Mouse (Mus musculus): ENCODE measurements at regions not wholly inside any gene's neighbourhood (a gene's known extent, or its start where the extent isn't known, plus 50 kb on each side); places are given as distances from the start of the nearest gene placed in this dataset.

- Histone ChIP-seq H3K4me3 (ENCODE audit: control insufficient read depth, low read depth, low read length) (no peak overlapping the region), H3K4me1 (ENCODE audit: control insufficient read depth, insufficient read depth, low read length) (peaks cover 4% of the 10 kb centered on the region; the same call in 1 of the 2 replicates), H3K36me3 (ENCODE audit: control insufficient read depth, insufficient read depth, low read length) (no peaks in the 10 kb centered on the region), H3K27me3 (ENCODE audit: control insufficient read depth, insufficient read depth, low read length) (no peaks in the 10 kb centered on the region), H3K27ac (ENCODE audit: control insufficient read depth, insufficient read depth, low read depth, low read length) (no peak overlapping the region)
- TF ChIP-seq POLR2A (IDR thresholded peaks at IDR 0.05; ENCODE audit: control insufficient read depth, low read depth, low read length) = no peak
- no peak for TF ChIP-seq CTCF (IDR thresholded peaks at IDR 0.05; ENCODE audit: control insufficient read depth, insufficient read depth, insufficient replicate concordance, low read depth, low read length)
Measured at GRCm38 (mm10) chr12:35317046-35317445, 217.8 kb downstream of the Ahr start.

DNA sequence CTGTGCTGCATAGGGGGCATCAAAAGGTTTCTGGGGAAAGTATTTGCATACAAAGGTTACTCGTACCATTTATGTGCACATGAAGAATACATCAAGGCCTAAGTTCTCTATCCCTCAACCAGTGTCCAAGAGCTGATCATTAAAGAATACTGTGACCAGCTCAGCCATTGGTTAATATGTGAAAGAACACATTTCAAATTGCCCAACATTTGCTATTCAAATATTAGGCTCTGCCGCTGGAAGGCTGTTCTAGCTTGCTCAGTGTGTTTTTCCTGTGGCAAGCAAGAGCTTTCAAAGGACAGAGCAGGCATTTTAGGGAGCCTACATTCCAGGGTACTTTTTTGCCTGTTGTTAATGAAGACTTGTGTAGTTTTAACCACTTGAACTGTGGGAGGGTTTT, 220.8 kb downstream of the Ahr start:
- no peak for TF ChIP-seq CTCF (IDR thresholded peaks at IDR 0.05; ENCODE audit: control insufficient read depth, insufficient read depth, insufficient replicate concordance, low read depth, low read length)
- no peak for TF ChIP-seq POLR2A (IDR thresholded peaks at IDR 0.05; ENCODE audit: control insufficient read depth, low read depth, low read length)
- Histone ChIP-seq H3K27me3 (ENCODE audit: control insufficient read depth, insufficient read depth, low read length) (no peaks in the 10 kb centered on the region), H3K4me3 (ENCODE audit: control insufficient read depth, low read depth, low read length) (no peak overlapping the region), H3K27ac (ENCODE audit: control insufficient read depth, insufficient read depth, low read depth, low read length) (no peak overlapping the region), H3K4me1 (ENCODE audit: control insufficient read depth, insufficient read depth, low read length) (peaks cover 6% of the 10 kb centered on the region; the same call in 1 of the 2 replicates), H3K36me3 (ENCODE audit: control insufficient read depth, insufficient read depth, low read length) (no peaks in the 10 kb centered on the region)

DNA sequence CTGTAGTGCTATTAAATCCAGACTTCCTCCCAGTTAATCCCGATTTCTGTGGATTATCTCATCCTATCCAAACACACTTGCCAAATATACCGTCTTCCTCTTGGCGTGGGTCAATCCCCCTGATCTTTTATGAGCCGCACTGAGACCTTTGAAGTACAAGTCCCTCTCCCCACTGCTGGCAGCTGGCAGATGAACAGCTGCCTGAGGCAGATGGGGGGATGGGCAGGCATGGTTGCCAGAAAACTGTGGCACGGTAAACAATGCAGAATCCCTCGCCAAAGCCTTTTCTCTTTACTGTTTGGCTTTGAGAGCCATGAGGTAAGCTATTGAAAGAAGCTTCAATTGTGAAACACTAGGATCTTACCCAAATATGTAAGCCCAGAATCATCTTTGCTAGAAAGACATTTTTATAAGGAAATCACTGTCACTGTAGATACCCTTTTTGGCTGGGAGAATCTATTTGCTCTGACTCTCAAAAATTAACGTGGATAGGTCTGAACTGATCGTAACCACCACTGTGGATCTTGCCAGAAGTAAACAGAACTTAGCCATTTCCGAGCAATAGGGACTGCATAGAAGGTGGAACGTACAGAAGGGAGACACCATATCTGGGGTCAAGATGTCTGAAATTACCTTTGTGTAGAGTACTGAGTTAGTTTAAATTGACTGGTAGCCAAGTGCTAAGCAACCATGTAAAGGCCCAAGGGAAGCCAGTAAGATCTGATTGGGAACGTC, 221.5 kb downstream of the Ahr start:
- H3K4me3 ChIP-seq (ENCODE audit: control insufficient read depth, low read depth, low read length) = no peak overlapping the region
- TF ChIP-seq POLR2A (IDR thresholded peaks at IDR 0.05; ENCODE audit: control insufficient read depth, low read depth, low read length) (no peak), CTCF (IDR thresholded peaks at IDR 0.05; ENCODE audit: control insufficient read depth, insufficient read depth, insufficient replicate concordance, low read depth, low read length) (no peak)

GRCm38 (mm10) chr12:35308537-35308936, 226.3 kb downstream of the Ahr start:
- Histone ChIP-seq H3K36me3 (ENCODE audit: control insufficient read depth, insufficient read depth, low read length) (no peaks in the 10 kb centered on the region), H3K27ac (ENCODE audit: control insufficient read depth, insufficient read depth, low read depth, low read length) (no peak overlapping the region), H3K4me1 (ENCODE audit: control insufficient read depth, insufficient read depth, low read length) (peaks cover 6% of the 10 kb centered on the region; the same call in 1 of the 2 replicates), H3K27me3 (ENCODE audit: control insufficient read depth, insufficient read depth, low read length) (no peaks in the 10 kb centered on the region), H3K4me3 (ENCODE audit: control insufficient read depth, low read depth, low read length) (no peak overlapping the region)
- TF ChIP-seq CTCF (IDR thresholded peaks at IDR 0.05; ENCODE audit: control insufficient read depth, insufficient read depth, insufficient replicate concordance, low read depth, low read length) (no peak), POLR2A (IDR thresholded peaks at IDR 0.05; ENCODE audit: control insufficient read depth, low read depth, low read length) (no peak)

More for the DNA sequence above, 221.5 kb downstream of the Ahr start:
- no peaks in the 10 kb centered on the region for H3K36me3 ChIP-seq (ENCODE audit: control insufficient read depth, insufficient read depth, low read length)
- no peak overlapping the region for H3K27ac ChIP-seq (ENCODE audit: control insufficient read depth, insufficient read depth, low read depth, low read length)
- H3K27me3 ChIP-seq (ENCODE audit: control insufficient read depth, insufficient read depth, low read length) = no peaks in the 10 kb centered on the region
- peaks cover 6% of the 10 kb centered on the region; the same call in 1 of the 2 replicates for H3K4me1 ChIP-seq (ENCODE audit: control insufficient read depth, insufficient read depth, low read length)

- Histone ChIP-seq H3K27ac (ENCODE audit: control insufficient read depth, insufficient read depth, low read depth, low read length) (no peak overlapping the region), H3K4me3 (ENCODE audit: control insufficient read depth, low read depth, low read length) (no peak overlapping the region), H3K36me3 (ENCODE audit: control insufficient read depth, insufficient read depth, low read length) (no peaks in the 10 kb centered on the region), H3K27me3 (ENCODE audit: control insufficient read depth, insufficient read depth, low read length) (no peaks in the 10 kb centered on the region), H3K4me1 (ENCODE audit: control insufficient read depth, insufficient read depth, low read length) (no peaks in the 10 kb centered on the region)
- TF ChIP-seq POLR2A (IDR thresholded peaks at IDR 0.05; ENCODE audit: control insufficient read depth, low read depth, low read length) (no peak), CTCF (IDR thresholded peaks at IDR 0.05; ENCODE audit: control insufficient read depth, insufficient read depth, insufficient replicate concordance, low read depth, low read length) (no peak)
Measured at GRCm38 (mm10) chr12:35303764-35304717, 230.8 kb downstream of the Ahr start.

GRCm38 (mm10) chr12:35303188-35303587, 231.7 kb downstream of the Ahr start:
- Histone ChIP-seq H3K27ac (ENCODE audit: control insufficient read depth, insufficient read depth, low read depth, low read length) (no peak overlapping the region), H3K36me3 (ENCODE audit: control insufficient read depth, insufficient read depth, low read length) (no peaks in the 10 kb centered on the region), H3K27me3 (ENCODE audit: control insufficient read depth, insufficient read depth, low read length) (no peaks in the 10 kb centered on the region), H3K4me3 (ENCODE audit: control insufficient read depth, low read depth, low read length) (no peak overlapping the region), H3K4me1 (ENCODE audit: control insufficient read depth, insufficient read depth, low read length) (no peaks in the 10 kb centered on the region)
- no peak for TF ChIP-seq CTCF (IDR thresholded peaks at IDR 0.05; ENCODE audit: control insufficient read depth, insufficient read depth, insufficient replicate concordance, low read depth, low read length)
- TF ChIP-seq POLR2A (IDR thresholded peaks at IDR 0.05; ENCODE audit: control insufficient read depth, low read depth, low read length) = no peak

DNA sequence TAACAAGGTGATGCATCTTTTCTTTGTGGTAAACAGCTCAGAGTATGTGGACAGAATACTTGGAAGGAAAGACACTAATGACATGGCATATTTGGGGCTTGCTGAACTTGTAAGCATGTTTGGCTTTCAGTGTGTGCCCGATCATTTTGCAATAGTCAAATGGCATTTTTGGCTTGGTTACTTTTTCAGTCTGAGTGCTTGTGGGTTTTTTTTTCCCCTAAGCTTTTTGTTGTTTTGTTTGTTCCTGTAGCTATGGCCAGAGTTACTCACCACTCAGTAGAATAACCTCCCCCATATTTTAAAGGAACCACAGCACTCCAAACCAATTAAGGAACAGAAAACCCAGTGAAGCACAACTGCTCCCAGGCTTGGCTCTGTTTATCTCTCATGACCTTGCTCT, 240.2 kb downstream of the Ahr start:
- no peak overlapping the region for H3K27ac ChIP-seq (ENCODE audit: control insufficient read depth, insufficient read depth, low read depth, low read length)

More for the DNA sequence above, 240.2 kb downstream of the Ahr start:
- Histone ChIP-seq H3K4me3 (ENCODE audit: control insufficient read depth, low read depth, low read length) (no peak overlapping the region), H3K4me1 (ENCODE audit: control insufficient read depth, insufficient read depth, low read length) (no peaks in the 10 kb centered on the region), H3K36me3 (ENCODE audit: control insufficient read depth, insufficient read depth, low read length) (no peaks in the 10 kb centered on the region), H3K27me3 (ENCODE audit: control insufficient read depth, insufficient read depth, low read length) (no peaks in the 10 kb centered on the region)
- no peak for TF ChIP-seq CTCF (IDR thresholded peaks at IDR 0.05; ENCODE audit: control insufficient read depth, insufficient read depth, insufficient replicate concordance, low read depth, low read length)
- no peak for TF ChIP-seq POLR2A (IDR thresholded peaks at IDR 0.05; ENCODE audit: control insufficient read depth, low read depth, low read length)

All from testis, adult 2 months (tissue).